Mouse (Mus musculus) adrenal gland, adult 2 months (tissue): Measurements from ENCODE around the gene Dnah3. TPM values are rescaled to one million over a fixed set of nuclear protein-coding genes. Genes with fewer than 3 reads are reported as not detected.

Experiments used
- DNase-seq: peaks from one replicate; pipeline ENCODE4 v3.0.0; 2021
- polyA plus RNA-seq: library from polyadenylated mRNA; depleted of rRNA; stranded (reverse); fragments of >200 nt; gene quantifications from 2 replicates; pipeline ENCODE4 v1.2.3, GENCODE M21; 2012
- total RNA-seq, 2 experiments: library from RNA; stranded (reverse); gene quantifications; 2 replicates each; pipeline ENCODE4 v1.2.3; 2021

The Dnah3 gene
- total and polyA plus RNA-seq, 3 experiments, result 0.12 to 0.14 TPM; not detected in 1

- DNase-seq, result no peak
Measured at GRCm38 (mm10) chr7:120054016-120054415, 41.1 kb downstream of the Dnah3 start.

GRCm38 (mm10) chr7:120050447-120050846, 44.6 kb downstream of the Dnah3 start:
- DNase-seq, result no peak

GRCm38 (mm10) chr7:120043990-120044389, 51.1 kb downstream of the Dnah3 start:
- DNase-seq, result no peak

GRCm38 (mm10) chr7:120036422-120036821, 58.7 kb downstream of the Dnah3 start:
- DNase-seq, result no peak

GRCm38 (mm10) chr7:120034996-120035395, 60.1 kb downstream of the Dnah3 start:
- no peak for DNase-seq

- DNase-seq, result no peak
Measured at GRCm38 (mm10) chr7:120034566-120034965, 60.5 kb downstream of the Dnah3 start.

- no peak for DNase-seq
Measured at GRCm38 (mm10) chr7:120028669-120029068, 66.4 kb downstream of the Dnah3 start.

GRCm38 (mm10) chr7:119997066-119997465, 98.0 kb downstream of the Dnah3 start:
- DNase-seq, result peak; percentile 26

- DNase-seq, result no peak
Measured at GRCm38 (mm10) chr7:119985279-119985912, 109.7 kb downstream of the Dnah3 start.

GRCm38 (mm10) chr7:119980170-119980569, 114.9 kb downstream of the Dnah3 start:
- no peak for DNase-seq

GRCm38 (mm10) chr7:119978576-119978975, 116.5 kb downstream of the Dnah3 start:
- no peak for DNase-seq

- DNase-seq, result no peak
Measured at GRCm38 (mm10) chr7:119977574-119977973, 117.5 kb downstream of the Dnah3 start.

GRCm38 (mm10) chr7:119976256-119976655, 118.8 kb downstream of the Dnah3 start:
- DNase-seq, result no peak

GRCm38 (mm10) chr7:119974214-119974613, 120.9 kb downstream of the Dnah3 start:
- DNase-seq, result peak; percentile 27

GRCm38 (mm10) chr7:119969320-119969719, 125.8 kb downstream of the Dnah3 start:
- DNase-seq, result no peak

GRCm38 (mm10) chr7:119965651-119966395, 129.3 kb downstream of the Dnah3 start:
- DNase-seq, result peak; percentile 16

- DNase-seq, result no peak
Measured at GRCm38 (mm10) chr7:119965205-119965604, 129.9 kb downstream of the Dnah3 start.

- DNase-seq, result peak; percentile 82
Measured at GRCm38 (mm10) chr7:119961107-119961506, 134.0 kb downstream of the Dnah3 start.

- DNase-seq, result peak; percentile 38
Measured at GRCm38 (mm10) chr7:119960546-119960945, 134.5 kb downstream of the Dnah3 start.

GRCm38 (mm10) chr7:119960006-119960405, 135.1 kb downstream of the Dnah3 start:
- peak; percentile 23 for DNase-seq

GRCm38 (mm10) chr7:119959491-119959890, 135.6 kb downstream of the Dnah3 start:
- DNase-seq, result no peak

GRCm38 (mm10) chr7:119959091-119959490, 136.0 kb downstream of the Dnah3 start:
- DNase-seq, result peak; percentile 65

GRCm38 (mm10) chr7:119957421-119957820, 137.7 kb downstream of the Dnah3 start:
- no peak for DNase-seq

GRCm38 (mm10) chr7:119954047-119954446, 141.0 kb downstream of the Dnah3 start:
- DNase-seq, result no peak
